Mouse (Mus musculus): ENCODE measurements around the gene Stoml1.
A peak's percentile ranks its signal among the peaks of the same experiment; 100 is the strongest.
"Not testable (repeated sequence)": the region's sequence is repeated elsewhere in the genome, so short reads cannot be mapped to it uniquely, and the experiment has no call there.

Gene Stoml1

DNA sequence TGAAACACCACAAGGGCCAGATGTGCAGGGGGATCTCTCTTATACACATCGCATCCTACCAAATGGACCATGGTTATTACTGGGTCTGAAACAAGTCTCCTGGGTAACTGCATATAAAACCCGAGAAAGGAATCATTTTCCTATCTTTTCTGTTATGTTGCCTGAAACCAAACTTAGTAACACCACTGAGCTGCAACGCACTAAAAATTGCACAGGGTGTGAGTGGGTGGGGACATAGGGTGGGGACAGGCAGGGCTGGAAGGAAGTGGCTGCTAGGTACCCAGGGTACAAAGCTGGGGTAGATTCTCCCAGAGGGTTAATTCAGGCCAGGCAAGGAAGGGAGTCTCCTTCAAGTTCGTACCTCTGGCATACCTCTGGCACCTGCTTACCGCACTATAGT, 10.3 kb upstream of the Stoml1 start:
- no peak for DNase-seq

DNA sequence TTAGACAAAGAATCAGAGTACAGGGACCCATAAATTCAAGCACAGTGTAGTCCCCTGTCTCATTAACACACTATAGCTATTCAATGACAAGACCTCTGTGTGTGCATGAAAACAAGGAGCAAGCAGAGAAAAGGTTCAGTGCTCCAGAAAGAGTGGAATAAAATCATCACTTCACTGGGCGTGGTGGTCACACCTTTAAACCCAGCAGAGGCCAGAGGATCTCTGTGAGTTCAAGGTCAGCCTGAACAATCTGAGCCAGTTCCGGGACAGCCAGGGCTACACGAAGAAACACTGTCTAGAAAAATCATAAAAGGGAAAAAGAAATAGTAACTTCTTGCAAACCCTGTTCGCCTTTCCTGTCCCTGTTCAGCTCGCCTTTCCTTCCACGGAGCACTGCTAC, 9.3 kb upstream of the Stoml1 start:
- DNase-seq: no peak

DNA sequence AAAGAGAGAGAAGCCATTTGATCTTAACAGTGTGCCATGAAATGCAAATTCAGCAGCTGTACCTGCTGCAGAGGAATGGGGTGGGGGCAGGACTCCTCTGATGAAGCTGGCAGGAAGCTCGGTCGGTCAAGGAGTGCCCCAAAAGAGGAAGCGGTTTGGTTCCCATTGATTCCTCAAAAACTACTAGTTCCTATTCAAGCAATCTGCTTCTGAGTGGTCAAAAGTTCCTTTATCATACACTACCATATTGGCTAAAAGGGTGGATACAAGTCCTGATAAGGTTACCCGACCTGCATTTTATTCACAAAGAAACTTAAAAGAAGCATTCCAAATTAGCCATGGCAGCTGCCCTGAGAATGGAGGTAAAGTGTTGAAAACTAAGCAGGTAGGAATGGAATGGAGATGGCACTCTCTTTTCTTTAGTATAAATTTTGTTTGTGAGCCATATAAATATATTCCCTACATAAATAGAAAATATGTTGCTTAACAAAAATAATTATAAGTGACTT, 6.8 kb upstream of the Stoml1 start:
- no peak for DNase-seq

DNA sequence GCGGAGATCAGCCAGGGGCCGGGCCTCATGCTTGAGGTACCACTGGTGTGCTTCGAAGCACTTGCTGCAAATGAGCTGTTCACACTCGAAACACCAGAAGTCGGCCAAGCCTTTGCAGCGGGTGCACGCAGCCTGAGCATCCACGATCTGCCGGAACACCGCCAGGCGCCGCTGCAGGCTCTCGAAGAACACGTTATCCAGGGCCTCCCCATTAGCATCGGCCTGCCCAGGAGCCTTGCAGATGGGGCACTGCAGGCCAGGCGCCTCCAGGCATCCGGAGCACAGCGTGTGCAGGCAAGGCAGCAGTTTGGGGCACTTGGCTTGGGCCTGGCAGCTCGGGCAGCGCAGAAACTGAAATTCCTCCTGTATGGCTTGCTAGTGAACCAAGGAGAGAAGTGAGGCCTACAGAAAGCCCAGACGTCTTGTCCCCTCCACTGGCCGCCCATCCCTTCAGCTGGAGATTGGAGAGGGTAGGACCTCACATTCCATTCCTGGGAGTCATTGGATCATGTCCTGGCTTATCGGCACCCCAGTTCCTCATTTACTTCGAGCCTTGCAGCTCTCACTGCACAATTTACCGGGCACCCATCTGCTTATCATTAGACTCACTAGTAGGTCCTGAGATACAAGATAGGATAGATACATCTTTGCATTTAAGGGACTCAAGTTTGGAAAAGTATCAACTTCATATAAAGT, 5.8 kb upstream of the Stoml1 start:
- DNase-seq: peak; percentile 91

DNA sequence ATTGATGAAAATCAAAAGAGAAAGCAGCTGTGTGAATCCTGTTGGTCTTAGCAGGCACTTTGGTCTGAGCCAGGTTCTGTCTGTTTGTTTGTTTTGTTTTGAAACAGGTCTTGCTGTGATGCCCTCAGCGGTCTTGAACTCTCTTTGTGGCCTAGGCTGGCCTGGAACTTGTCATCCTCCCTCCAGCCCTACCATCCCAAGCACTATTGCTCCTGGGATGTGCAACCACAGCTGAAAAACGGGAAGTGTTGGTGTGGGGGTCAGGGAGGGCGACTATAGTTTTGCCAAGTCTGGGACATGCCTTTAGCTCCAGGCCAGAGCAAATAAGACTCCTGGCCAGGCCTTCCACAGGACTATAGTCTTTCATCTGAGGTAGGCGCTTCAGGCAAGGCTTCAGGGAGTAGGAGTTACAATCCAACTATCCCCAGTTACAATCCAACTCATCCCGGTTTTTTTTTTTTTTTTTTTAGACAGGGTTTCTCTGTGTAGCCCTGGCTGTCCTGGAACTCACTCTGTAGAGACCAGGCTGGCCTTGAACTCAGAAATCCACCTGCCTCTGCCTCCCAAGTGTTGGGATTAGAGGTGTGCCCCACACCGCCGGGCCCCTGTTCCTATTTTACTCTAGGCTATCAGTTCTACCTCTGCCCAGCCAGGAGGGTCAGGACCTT, 4.1 kb upstream of the Stoml1 start:
- DNase-seq: no peak

DNA sequence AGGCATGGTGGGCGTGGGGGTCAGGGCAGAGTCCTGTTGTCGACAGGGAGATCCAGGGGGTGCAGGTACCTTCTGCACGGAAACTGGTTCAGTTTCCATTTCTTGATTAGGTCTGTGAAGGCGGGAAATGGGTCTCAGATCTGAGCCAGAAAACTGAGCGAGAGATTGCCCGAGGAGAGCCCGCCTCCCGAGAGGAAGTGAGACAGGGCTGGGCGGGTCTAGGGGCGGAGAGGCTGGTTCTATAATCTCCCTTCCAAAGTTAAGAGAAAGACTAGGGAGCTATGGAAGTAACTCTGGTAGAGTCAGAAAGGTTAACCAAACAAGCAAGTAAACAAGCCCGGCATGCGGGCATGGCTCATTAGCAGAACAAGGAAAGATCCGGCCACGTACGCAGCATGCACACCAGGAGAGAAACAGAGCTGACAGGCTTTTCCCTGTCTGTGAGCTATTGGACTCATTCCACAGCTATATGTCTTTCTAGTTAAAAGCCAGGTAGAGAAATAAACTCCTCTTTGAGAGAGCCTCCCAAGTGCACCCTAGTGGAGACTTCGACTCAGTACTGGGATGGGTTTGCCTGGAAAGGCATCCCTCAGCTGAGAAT, 3.3 kb upstream of the Stoml1 start, which contains the start of gene Pml:
Pml (minus strand) TSS at position 195 of the 601 bp plus-strand sequence.
- DNase-seq: peak; percentile 81

DNA sequence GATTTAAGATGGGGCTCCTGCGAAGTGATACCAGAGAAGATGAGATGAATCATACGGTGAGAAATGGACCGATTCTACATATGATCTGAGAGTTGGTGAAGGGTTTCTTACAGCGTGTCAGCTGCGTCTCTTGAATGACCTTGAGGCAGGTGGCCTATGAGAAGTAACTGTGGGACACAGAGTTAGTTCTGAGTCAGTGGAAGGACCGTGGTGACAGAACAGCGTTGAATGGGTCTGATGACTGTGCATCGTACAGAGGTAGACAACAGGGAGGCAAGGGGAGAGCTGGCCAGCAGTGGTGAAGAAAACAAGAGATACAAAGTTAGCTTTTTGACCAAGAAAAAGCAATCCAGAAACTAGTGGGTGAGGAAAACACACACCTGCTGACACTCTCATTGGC, 2.6 kb upstream of the Stoml1 start:
- DNase-seq: no peak

DNA sequence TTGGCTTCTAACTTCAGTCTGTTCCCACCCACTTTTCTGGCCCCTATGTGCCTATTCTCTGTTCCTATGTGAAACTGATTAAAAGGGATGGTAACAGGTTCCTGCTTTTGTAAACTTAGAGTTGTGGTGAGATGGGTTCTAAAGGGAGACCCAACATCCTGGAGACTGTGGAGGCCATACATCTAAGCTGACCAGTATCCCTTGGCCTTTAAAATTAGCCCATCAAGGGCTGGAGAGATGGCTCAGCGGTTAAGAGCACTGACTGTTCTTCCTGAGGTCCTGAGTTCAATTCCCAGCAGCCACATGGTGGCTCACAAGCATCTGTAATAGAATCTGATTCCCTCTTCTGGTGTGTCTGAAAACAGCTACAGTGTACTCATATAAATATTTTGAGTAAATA, 2.2 kb upstream of the Stoml1 start:
- not testable (repeated sequence) for DNase-seq

DNA sequence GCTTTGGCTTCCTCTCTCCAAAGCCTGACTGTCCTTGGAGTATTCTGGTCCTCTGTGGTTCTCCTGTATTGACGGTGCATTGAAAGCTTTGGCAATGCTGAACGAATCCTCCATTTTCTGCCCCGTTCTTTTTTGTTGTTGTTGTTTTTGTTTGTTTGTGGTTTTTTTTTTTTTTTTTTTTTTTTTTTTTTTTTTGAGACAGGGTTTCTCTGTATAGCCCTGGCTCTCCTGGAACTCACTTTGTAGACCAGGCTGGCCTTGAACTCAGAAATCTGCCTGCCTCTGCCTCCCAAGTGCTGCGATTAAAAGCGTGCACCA, 800 bp downstream of the Stoml1 start:
- not testable (repeated sequence) for DNase-seq

DNA sequence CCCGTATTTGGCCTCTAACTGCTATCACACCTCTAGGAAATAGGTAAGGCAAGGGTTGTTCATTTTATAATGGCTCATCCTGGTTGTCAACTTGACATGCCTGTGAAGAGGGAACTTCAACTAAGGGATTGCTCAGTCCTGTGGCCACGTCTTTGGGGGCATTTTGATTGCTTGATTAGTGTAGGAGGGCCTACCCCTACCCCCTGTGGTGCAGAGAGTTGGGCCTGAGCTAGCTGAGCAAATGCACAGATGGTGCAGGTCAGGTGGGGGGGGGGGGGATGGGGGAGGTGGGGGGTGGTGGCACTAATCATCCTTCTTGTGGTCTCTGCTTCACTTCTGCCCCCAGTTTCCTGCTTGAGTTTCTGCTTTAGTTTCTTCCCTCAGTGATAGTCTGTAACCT, 2.1 kb downstream of the Stoml1 start:
- DNase-seq: no peak

DNA sequence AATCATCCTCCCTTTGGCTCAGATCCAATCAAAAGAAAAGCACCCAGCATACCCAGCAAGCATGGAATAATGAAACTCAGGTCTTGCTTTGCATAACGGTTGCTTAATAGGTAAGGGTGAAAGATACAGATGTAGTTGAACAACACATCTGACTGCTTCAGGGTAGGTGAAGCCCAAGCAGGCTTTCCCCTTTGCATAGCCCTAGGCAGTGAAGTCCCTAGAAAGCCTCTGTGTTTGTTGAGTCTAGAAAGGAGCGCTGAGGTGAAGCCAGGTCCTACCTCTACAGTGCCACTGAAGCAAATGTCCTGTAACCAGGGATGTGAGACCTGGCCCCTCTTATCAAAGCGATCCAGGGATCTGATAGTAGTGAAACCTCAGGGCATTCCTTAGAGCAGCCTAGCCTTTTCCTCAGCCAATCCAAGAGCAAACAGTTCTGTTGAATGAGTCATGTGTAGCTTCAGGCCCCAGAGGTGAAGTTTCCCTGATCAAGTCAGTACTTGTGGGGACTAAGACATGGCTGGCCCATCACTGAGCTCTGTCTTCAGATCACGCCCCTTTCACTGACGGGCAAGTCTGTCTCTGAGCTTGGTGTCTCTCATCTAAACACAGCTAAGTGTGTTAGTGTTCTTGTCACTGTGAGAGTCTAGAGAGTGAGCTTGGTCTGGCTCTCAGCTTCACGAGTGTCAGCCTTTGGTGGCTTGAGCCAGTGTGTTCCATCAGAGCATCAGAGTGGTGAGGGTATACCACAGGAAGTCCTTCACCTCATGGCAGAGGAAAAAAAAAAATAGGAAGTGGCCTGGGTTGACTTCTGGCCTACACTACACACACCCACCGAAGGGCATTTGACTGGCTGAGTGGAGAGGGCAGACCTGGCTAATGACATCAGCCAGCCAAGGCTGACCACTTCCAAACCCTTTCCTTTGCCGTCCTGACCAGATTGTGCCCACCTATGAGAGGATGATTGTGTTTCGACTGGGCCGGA, 3.0 kb downstream of the Stoml1 start:
- no peak for DNase-seq

DNA sequence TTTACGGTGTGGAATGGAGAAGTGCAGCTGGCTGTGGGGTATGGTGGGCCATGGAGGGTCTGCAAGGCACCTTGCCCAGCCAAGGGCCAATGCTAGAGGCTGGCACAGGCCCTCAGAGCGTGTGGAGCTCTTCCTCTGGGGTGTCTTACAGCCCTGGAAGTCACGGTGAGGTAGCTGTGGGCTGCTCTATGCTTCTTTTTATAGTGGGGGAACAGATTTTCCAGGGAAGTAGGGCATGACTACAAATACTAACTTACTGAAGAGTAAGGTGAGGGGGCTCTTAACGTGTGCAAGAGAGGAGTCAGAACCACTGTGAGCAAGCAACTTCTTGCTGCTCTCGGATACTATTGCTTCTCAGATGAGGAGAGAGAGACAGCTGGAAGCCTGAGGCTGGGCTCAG, 9.5 kb downstream of the Stoml1 start:
- no peak for DNase-seq

DNA sequence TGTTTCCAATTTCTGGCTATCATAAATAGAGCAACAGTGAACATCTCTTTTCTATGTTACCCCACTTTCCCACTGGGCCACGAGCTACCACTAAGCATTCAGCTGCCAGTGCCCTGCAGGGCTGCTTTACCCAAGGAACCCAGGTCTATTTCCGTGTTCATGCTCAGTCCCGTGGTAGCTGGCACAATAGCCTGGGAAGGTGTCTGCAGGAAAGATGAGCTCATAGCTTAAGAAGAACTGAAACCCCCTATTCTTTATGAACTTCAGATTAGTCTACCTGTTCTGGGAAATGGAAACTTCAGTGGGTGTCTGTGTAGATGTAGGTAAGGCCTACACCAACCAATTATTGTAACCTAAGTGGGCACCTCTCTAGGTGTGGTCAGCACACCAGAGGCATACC, 12.4 kb downstream of the Stoml1 start:
- no peak for DNase-seq

DNA sequence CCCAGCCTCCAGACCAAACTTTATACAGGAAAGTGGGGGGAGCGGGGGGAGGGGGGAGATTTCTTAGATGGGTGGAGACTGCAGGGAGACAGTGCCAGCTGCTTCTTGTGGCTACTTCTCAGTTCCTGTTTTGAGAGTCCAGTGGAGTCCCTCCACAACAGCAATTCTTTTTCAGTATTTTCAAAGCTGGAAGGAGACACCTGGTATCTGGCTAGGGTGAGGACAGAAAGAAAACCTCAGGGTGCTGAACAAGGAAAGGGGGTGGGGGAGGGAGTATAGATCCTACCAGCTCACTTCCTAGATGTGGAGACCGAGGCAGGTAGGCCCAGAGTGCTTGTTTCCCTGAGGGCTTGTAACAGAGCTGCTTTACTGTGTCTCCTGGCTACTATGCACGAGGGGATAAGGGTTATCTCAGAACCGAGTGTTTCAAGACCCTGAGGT, 13.6 kb downstream of the Stoml1 start:
- no peak for DNase-seq

DNA sequence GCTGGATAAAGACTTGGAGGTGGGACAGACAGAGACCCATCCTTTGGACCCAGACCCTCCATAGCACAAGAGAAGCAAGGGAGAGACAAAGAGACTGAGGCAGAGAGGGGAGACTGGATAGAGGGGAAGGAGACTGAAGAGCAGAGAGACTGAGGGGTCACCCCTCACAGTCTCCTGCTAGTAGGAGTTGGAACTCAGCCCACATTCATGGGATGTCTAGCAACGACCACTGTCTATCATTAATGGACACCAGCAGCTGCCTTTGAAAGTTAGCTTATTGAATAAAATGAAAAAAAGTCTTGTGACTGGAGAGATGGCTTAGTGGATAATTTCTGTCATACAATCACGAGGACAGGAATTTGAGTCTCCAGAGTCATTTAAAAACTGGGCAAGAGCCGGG, 14.1 kb downstream of the Stoml1 start:
- no peak for DNase-seq

DNA sequence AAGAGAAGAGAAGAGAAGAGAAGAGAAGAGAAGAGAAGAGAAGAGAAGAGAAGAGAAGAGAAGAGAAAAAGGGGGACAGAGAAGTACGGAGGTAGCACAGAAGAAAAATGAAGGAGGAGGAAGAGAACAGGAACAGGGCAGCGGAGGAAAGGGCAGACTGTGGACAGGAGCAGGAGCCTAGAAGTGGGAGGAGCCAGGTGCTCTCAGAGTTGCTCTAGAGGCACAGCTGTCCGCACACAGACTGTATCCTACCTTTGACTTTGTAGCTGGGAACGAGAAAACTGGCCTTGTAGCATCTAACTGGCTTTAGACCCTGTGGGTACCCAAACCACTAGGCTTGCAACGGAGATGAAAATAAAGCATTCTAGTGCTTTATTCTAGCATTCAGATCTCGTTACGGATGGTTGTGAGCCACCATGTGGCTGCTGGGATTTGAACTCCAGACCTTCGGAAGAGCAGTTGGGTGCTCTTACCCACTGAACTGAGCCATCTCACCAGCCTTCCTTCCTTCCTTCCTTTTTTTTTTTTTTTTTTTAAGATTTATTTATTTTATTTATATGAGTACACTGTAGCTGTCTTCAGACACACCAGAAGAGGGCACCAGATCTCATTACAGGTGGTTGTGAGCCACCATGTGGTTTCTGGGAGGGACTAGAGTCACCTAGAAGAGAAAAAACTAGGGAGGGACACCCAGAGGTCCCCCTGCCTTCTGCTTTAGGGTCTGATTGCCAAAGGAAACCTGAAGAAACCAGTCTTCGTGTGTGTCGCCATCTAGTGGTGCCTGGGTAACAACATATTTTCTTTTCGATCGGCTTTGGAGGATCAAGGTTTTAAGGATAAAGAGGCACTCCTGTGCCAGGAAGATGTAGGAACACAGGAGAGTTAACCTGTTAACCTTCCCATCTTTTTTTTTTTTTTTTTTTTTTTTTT, 15.7 kb downstream of the Stoml1 start:
- DNase-seq: peak; percentile 84

DNA sequence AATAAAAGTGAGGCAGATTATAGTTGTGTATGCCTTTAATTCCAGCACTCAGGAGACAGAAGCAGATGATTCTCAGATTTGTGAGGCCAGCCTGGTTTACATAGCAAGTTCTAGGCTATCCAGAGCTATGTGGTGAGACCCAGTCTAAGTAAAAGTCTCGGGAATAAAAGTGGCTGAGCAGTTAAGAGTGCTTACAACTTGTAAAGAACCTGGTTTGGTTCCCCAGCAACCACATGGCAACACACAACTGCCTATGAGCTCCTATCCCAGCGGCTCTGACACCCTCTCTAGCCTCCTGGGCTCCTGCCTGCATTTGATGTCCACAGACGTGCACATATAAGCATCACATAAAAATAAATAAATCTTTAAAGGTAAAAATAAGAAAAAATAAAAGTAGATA, 17.1 kb downstream of the Stoml1 start:
- no peak for DNase-seq

DNA sequence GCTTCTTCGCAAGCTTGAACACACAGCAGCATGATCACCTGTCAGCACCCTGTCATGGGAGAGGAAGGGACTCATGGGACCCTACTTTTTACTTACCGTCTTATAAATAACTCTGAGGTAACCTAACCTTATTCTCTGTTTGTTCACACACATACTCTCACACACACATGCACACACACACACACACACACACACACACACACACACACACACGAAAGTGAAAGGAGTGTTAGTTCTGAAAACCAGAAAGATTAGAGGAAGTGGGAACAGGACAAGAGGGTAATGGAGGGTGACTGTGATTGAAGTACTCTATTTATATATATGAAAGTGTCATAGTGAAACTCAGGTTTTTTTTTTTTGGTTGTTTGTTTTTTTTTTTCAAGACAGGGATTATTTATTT, 18.1 kb downstream of the Stoml1 start:
- DNase-seq: no peak

DNA sequence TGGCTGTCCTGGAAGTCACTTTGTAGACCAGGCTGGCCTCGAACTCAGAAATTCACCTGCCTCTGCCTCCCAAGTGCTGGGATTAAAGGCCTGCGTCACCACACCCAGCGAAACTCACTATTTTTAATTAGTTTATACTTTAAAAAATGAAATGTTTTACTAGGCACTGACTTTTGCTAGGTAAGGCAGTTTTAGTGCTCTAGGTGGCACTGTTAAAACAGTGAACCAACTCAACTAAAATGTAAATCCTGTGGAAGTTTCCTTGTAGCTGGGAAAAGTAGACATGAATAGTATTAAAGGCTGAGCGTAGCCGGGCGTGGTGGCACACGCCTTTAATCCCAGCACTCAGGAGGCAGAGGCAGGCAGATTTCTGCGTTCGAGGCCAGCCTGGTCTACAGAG, 18.6 kb downstream of the Stoml1 start:
- DNase-seq: not testable (repeated sequence)

DNA sequence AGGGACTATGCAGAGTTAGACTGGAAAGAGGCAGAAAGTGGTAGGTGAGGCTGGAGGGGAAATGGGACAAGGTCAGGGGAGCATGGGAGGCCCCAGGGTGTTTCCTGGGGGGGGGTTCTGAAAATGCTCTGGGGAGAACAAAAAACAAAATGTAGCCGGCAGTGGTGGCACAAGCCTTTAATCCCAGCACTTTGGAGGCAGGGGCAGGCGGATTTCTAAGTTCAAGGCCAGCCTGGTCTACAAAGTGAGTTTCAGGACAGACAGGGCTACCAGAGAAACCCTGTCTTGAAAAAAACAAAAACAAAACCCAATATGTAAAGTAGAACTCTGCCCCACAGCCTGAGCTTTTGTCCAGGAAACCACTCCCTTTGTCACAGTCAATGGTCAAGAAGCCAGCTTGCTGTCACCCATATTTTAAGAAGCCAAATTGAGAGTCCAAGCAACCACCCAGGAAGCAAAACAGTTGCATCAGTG, 19.1 kb downstream of the Stoml1 start:
- no peak for DNase-seq

DNA sequence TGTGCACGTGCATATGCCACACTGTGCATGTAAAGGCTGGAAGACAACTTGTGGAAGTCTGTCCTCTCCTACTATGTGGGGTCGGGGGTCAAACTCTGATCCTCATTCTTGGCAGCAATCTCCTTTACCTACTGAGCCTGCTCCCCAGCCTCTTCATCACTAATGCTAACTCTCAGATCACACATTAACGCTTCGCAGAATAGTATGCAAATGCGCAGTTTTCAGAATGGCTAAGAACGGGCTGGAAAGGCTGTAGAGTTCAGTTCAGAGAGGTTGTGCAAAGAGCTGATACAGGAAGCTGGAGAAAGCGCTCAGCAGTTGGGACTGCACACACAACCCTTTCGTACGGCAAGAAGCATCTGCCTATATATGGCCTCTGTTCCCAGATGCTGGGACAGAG, 19.9 kb downstream of the Stoml1 start:
- DNase-seq: no peak

DNA sequence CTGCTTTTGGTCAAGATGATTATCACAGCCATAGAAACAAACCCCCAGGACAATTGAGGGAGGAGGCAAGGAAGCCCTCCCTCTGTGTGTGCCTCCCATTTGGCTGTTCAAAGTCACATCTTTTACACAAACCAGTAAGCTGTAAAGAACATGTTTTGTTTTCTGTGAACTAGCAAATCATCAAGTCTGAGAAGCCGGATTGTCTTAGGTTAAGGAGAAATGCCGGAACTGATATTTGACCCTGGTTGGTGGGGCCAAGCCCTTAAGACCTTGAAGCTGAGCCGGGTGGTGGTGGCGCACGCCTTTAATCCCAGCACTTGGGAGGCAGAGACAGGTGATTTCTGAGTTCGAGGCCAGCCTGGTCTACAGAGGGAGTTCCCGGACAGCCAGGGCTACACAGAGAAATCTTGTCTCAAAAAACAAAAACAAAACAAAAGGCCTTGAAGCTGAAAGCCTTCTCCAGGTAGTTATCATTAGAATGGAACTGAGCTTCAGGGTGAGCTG, 21.2 kb downstream of the Stoml1 start:
- DNase-seq: no peak

All from thymus, postnatal 4 days (tissue).